Mouse (Mus musculus): ENCODE measurements around the gene Hoxc13. TPM values are rescaled to one million over a fixed set of nuclear protein-coding genes. Genes with fewer than 3 reads are reported as not detected.

Hoxc13 gene
- total RNA-seq, 1 experiment from 2014 or later = not detected

- ATAC-seq (replicated peaks in 1 of 2; ENCODE audit: insufficient read depth in 1 of 2, low FRiP score in 2 of 2, low TSS enrichment in 1 of 2, low read depth in 1 of 2, poor library complexity in 2 of 2, severe bottlenecking in 2 of 2) = peak in 1 of 2 experiments; percentile 21; a peak in 1 of 4 replicates
These were observed 35.1 kb downstream of the Hoxc13 start for GRCm38 (mm10) chr15:102955833-102956640.

GRCm38 (mm10) chr15:102956906-102957305 lies 36.0 kb downstream of the Hoxc13 start:
- ATAC-seq (replicated peaks in 1 of 2; ENCODE audit: insufficient read depth in 1 of 2, low FRiP score in 2 of 2, low TSS enrichment in 1 of 2, low read depth in 1 of 2, poor library complexity in 2 of 2, severe bottlenecking in 2 of 2) = no peak

GRCm38 (mm10) chr15:102959663-102960191 lies 38.8 kb downstream of the Hoxc13 start:
- ATAC-seq (replicated peaks in 1 of 2; ENCODE audit: insufficient read depth in 1 of 2, low FRiP score in 2 of 2, low TSS enrichment in 1 of 2, low read depth in 1 of 2, poor library complexity in 2 of 2, severe bottlenecking in 2 of 2) = no peak

- no peak for ATAC-seq (replicated peaks in 1 of 2; ENCODE audit: insufficient read depth in 1 of 2, low FRiP score in 2 of 2, low TSS enrichment in 1 of 2, low read depth in 1 of 2, poor library complexity in 2 of 2, severe bottlenecking in 2 of 2)
These were observed 40.8 kb downstream of the Hoxc13 start for GRCm38 (mm10) chr15:102961728-102962127.

- no peak for ATAC-seq (replicated peaks in 1 of 2; ENCODE audit: insufficient read depth in 1 of 2, low FRiP score in 2 of 2, low TSS enrichment in 1 of 2, low read depth in 1 of 2, poor library complexity in 2 of 2, severe bottlenecking in 2 of 2)
These were observed 41.6 kb downstream of the Hoxc13 start for GRCm38 (mm10) chr15:102962492-102962891.

- peak in 1 of 2 experiments; percentile 14; a peak in 1 of 4 replicates for ATAC-seq (replicated peaks in 1 of 2; ENCODE audit: insufficient read depth in 1 of 2, low FRiP score in 2 of 2, low TSS enrichment in 1 of 2, low read depth in 1 of 2, poor library complexity in 2 of 2, severe bottlenecking in 2 of 2)
These were observed 42.4 kb downstream of the Hoxc13 start for GRCm38 (mm10) chr15:102963259-102963658.

GRCm38 (mm10) chr15:102963671-102964640 lies 43.1 kb downstream of the Hoxc13 start:
- no peak; a peak in 1 of 4 replicates for ATAC-seq (replicated peaks in 1 of 2; ENCODE audit: insufficient read depth in 1 of 2, low FRiP score in 2 of 2, low TSS enrichment in 1 of 2, low read depth in 1 of 2, poor library complexity in 2 of 2, severe bottlenecking in 2 of 2)

- no peak for ATAC-seq (replicated peaks in 1 of 2; ENCODE audit: insufficient read depth in 1 of 2, low FRiP score in 2 of 2, low TSS enrichment in 1 of 2, low read depth in 1 of 2, poor library complexity in 2 of 2, severe bottlenecking in 2 of 2)
These were observed 44.3 kb downstream of the Hoxc13 start for GRCm38 (mm10) chr15:102965003-102965891.

GRCm38 (mm10) chr15:102965892-102966775 lies 45.2 kb downstream of the Hoxc13 start:
- ATAC-seq (replicated peaks in 1 of 2; ENCODE audit: insufficient read depth in 1 of 2, low FRiP score in 2 of 2, low TSS enrichment in 1 of 2, low read depth in 1 of 2, poor library complexity in 2 of 2, severe bottlenecking in 2 of 2) = 0 out of 4 replicates have a peak, but pooled peaks have one; percentile 19 to 43

- ATAC-seq (replicated peaks in 1 of 2; ENCODE audit: insufficient read depth in 1 of 2, low FRiP score in 2 of 2, low TSS enrichment in 1 of 2, low read depth in 1 of 2, poor library complexity in 2 of 2, severe bottlenecking in 2 of 2) = no peak
These were observed 45.9 kb downstream of the Hoxc13 start, which contains the start of gene Hoxc10 for GRCm38 (mm10) chr15:102966776-102967311. Gene Hoxc10, plus strand, starts transcription at chr15:102966796.

- ATAC-seq (replicated peaks in 1 of 2; ENCODE audit: insufficient read depth in 1 of 2, low FRiP score in 2 of 2, low TSS enrichment in 1 of 2, low read depth in 1 of 2, poor library complexity in 2 of 2, severe bottlenecking in 2 of 2) = no peak
These were observed 46.3 kb downstream of the Hoxc13 start, which contains the start of gene Hoxc5 for GRCm38 (mm10) chr15:102967312-102967510. Gene Hoxc5, plus strand, starts transcription at chr15:102967443.

GRCm38 (mm10) chr15:102967511-102968397 lies 46.9 kb downstream of the Hoxc13 start:
- no peak for ATAC-seq (replicated peaks in 1 of 2; ENCODE audit: insufficient read depth in 1 of 2, low FRiP score in 2 of 2, low TSS enrichment in 1 of 2, low read depth in 1 of 2, poor library complexity in 2 of 2, severe bottlenecking in 2 of 2)

GRCm38 (mm10) chr15:102969296-102969695 lies 48.4 kb downstream of the Hoxc13 start:
- no peak for ATAC-seq (replicated peaks in 1 of 2; ENCODE audit: insufficient read depth in 1 of 2, low FRiP score in 2 of 2, low TSS enrichment in 1 of 2, low read depth in 1 of 2, poor library complexity in 2 of 2, severe bottlenecking in 2 of 2)

- no peak for ATAC-seq (replicated peaks in 1 of 2; ENCODE audit: insufficient read depth in 1 of 2, low FRiP score in 2 of 2, low TSS enrichment in 1 of 2, low read depth in 1 of 2, poor library complexity in 2 of 2, severe bottlenecking in 2 of 2)
These were observed 49.8 kb downstream of the Hoxc13 start for GRCm38 (mm10) chr15:102970740-102971139.

- ATAC-seq (replicated peaks in 1 of 2; ENCODE audit: insufficient read depth in 1 of 2, low FRiP score in 2 of 2, low TSS enrichment in 1 of 2, low read depth in 1 of 2, poor library complexity in 2 of 2, severe bottlenecking in 2 of 2) = no peak
These were observed 51.4 kb downstream of the Hoxc13 start for GRCm38 (mm10) chr15:102972254-102972653.
